Mouse (Mus musculus): ENCODE measurements around the gene Hadh. TPM values are rescaled to one million over a fixed set of nuclear protein-coding genes. Genes with fewer than 3 reads are reported as not detected.

Hadh gene
- total and polyA plus RNA-seq, 3 experiments = 39.1 to 66.9 TPM; not detected in 1

- TF ChIP-seq MXI1 (IDR thresholded peaks at IDR 0.05; ENCODE audit: low read depth, low read length) (peak; percentile 34; the same call in 1 of the 2 replicates), EP300 (IDR thresholded peaks at IDR 0.05; ENCODE audit: low read depth in 1 of 2, low read length in 2 of 2) (no peak), POLR2AphosphoS2 (IDR thresholded peaks at IDR 0.05; ENCODE audit: low read length) (peak; percentile 63), SIN3A (IDR thresholded peaks at IDR 0.05; ENCODE audit: low read length) (no peak; the same call in none of the 2 replicates), HCFC1 (IDR thresholded peaks at IDR 0.05; ENCODE audit: low read depth, low read length) (peak; percentile 69)
Measured at GRCm38 (mm10) chr3:131302452-131303319, 30.8 kb upstream of the Hadh start, which contains the start of gene Cyp2u1 (continued).

GRCm38 (mm10) chr3:131299908-131300307, 28.0 kb upstream of the Hadh start:
- Histone ChIP-seq H3K9me3 (replicated peaks; ENCODE audit: insufficient read depth, low read length) (no peaks in the 10 kb centered on the region), H3K27ac (ENCODE audit: control insufficient read depth, low read depth, low read length) (no peak overlapping the region), H3K4me1 (ENCODE audit: control insufficient read depth in 1 of 2, insufficient read depth in 2 of 2, low read length in 2 of 2) (peaks cover 2% of the 10 kb centered on the region in 2 experiments; a peak in 1 of 4 replicates), H3K36me3 (ENCODE audit: control insufficient read depth in 1 of 2, insufficient read depth in 2 of 2, low read length in 2 of 2) (peaks cover 0 to 3% of the 10 kb centered on the region in 2 experiments; a peak in 2 of 4 replicates), H3K79me2 (ENCODE audit: control insufficient read depth, insufficient read depth, low read length, poor library complexity) (peaks cover 5% of the 10 kb centered on the region; the same call in 1 of the 2 replicates), H3K9ac (ENCODE audit: control insufficient read depth, low read depth, low read length, poor library complexity, severe bottlenecking) (peak overlapping the region; percentile 40; the same call in 1 of the 2 replicates), H3K4me3 (ENCODE audit: control insufficient read depth in 1 of 2, insufficient read depth in 1 of 2, low read depth in 2 of 2, low read length in 2 of 2) (peak overlapping the region in 1 of 2 experiments; percentile 34; a peak in 1 of 4 replicates), H3K27me3 (ENCODE audit: control insufficient read depth in 1 of 2, insufficient read depth in 2 of 2, low read length in 2 of 2) (no peaks in the 10 kb centered on the region)
- peak; percentile 80 for DNase-seq (ENCODE audit: low read depth, low spot score)
- peak; percentile 47; the same call in 1 of the 2 replicates for TF ChIP-seq MAX (IDR thresholded peaks at IDR 0.05; ENCODE audit: low read length)
- no peak for TF ChIP-seq POLR2AphosphoS2 (IDR thresholded peaks at IDR 0.05; ENCODE audit: low read length)
- TF ChIP-seq TAL1 (IDR thresholded peaks at IDR 0.05; ENCODE audit: low read length) = no peak
- no peak for TF ChIP-seq ZMIZ1 (IDR thresholded peaks at IDR 0.05; ENCODE audit: low read depth, low read length)
- TF ChIP-seq RAD21 (IDR thresholded peaks at IDR 0.05; ENCODE audit: low read depth, low read length) = peak; percentile 49
- no peak for TF ChIP-seq CHD1 (IDR thresholded peaks at IDR 0.05; ENCODE audit: low read depth, low read length)
- no peak for TF ChIP-seq MAZ (IDR thresholded peaks at IDR 0.05; ENCODE audit: low read depth, low read length)
- TF ChIP-seq MYB (IDR thresholded peaks at IDR 0.05; ENCODE audit: low read depth, low read length) = no peak
- 0 out of 2 replicates have a peak, but pooled peaks have one; percentile 45 for TF ChIP-seq HCFC1 (IDR thresholded peaks at IDR 0.05; ENCODE audit: low read depth, low read length)
- TF ChIP-seq CHD2 (IDR thresholded peaks at IDR 0.05; ENCODE audit: low read length) = no peak
- TF ChIP-seq RCOR1 (IDR thresholded peaks at IDR 0.05; ENCODE audit: low read depth, low read length) = peak; percentile 53; the same call in 1 of the 2 replicates
- TF ChIP-seq ZKSCAN1 (IDR thresholded peaks at IDR 0.05; ENCODE audit: low read depth, low read length) = no peak
- no peak; the same call in 1 of the 2 replicates for TF ChIP-seq MYC (IDR thresholded peaks at IDR 0.05; ENCODE audit: low read depth, low read length)
- TF ChIP-seq ELF1 (IDR thresholded peaks at IDR 0.05; ENCODE audit: low read depth, low read length) = peak; percentile 85
- TF ChIP-seq MEF2A (IDR thresholded peaks at IDR 0.05; ENCODE audit: extremely low read depth, insufficient replicate concordance, low read depth, low read length, poor library complexity, severe bottlenecking) = no peak
- TF ChIP-seq SMC3 (IDR thresholded peaks at IDR 0.05; ENCODE audit: low read depth, low read length) = peak; percentile 32
- TF ChIP-seq POLR2A (IDR thresholded peaks at IDR 0.05; ENCODE audit: control insufficient read depth in 1 of 2, insufficient read depth in 1 of 2, low read depth in 1 of 2, low read length in 2 of 2, poor library complexity in 1 of 2) = no peak
- TF ChIP-seq TBP (IDR thresholded peaks at IDR 0.05; ENCODE audit: low read depth, low read length) = no peak
- peak; percentile 36; the same call in 1 of the 2 replicates for TF ChIP-seq MXI1 (IDR thresholded peaks at IDR 0.05; ENCODE audit: low read depth, low read length)
- no peak for TF ChIP-seq E2F4 (IDR thresholded peaks at IDR 0.05; ENCODE audit: borderline replicate concordance, low read depth, low read length)
- TF ChIP-seq SIN3A (IDR thresholded peaks at IDR 0.05; ENCODE audit: low read length) = peak; percentile 53
- TF ChIP-seq BHLHE40 (IDR thresholded peaks at IDR 0.05; ENCODE audit: borderline replicate concordance, low read depth, low read length) = no peak
- TF ChIP-seq CTCF (IDR thresholded peaks at IDR 0.05 in 2 of 3, conservative IDR thresholded peaks at IDR 0.05 in 1 of 3; ENCODE audit: control insufficient read depth in 1 of 3, insufficient read depth in 1 of 3, low read depth in 2 of 3, low read length in 3 of 3, poor library complexity in 1 of 3, severe bottlenecking in 1 of 3) = peak; percentile 14 to 75 (median 75); a peak in 4 of 6 replicates

Data from MEL (cell line).